Comparison of ENCODE assay signal across 8 mouse cellular contexts in the genomic region with DNA sequence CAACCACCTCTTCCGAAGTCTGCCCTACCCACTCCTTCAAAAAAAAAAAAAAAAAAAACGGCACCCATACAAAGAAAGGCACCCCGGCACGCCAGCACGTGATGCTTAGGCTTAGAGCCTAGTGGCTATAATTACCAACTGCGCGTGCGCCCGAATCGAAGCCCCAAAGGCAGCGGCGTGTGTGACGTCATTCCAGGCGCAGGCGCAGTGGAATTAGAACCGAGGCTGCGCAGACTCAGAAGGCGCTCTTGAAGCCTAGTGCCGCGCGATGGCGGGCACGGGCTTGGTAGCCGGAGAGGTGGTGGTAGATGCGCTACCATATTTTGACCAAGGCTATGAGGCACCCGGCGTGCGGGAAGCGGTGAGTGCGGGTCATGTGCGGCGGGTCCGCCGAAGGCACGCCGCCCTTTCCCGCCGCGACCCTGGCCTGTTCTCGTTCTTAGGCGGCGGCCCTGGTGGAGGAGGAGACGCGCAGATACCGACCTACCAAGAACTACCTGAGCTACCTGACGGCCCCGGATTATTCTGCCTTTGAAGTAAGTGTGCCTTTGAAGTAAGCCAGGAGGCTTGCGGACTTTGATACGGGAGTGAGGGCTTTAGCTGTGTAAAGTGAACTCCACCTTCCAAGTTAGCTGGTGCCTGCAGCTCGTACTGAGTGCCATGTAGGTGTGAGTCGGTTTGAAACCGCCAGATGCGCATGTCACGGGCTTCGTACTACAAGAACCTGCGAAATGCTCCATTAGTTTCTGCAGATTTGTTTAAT. TPM values are rescaled to one million over a fixed set of nuclear protein-coding genes. Genes with fewer than 3 reads are reported as not detected.
DNase-seq lines count a peak whose midpoint lies in the region; ATAC-seq lines count a peak whose summit lies in the region.

A gene (plus strand): TSS at position 151 of the 763 bp plus-strand sequence.

- H3K4me3 ChIP-seq in hindbrain, embryonic 11.5 days (ENCODE audit: low read depth, low read length) = peak within 1 kb of the TSS; percentile 79

- H3K4me1 ChIP-seq in hindbrain, embryonic 11.5 days (replicated peaks; ENCODE audit: control insufficient read depth, insufficient read depth, low read length) = 0 out of 2 replicates have a peak, but pooled peaks cover 2% of the 10 kb centered on the region

- no peaks in the 10 kb centered on the region for H3K9me3 ChIP-seq in hindbrain, embryonic 11.5 days (ENCODE audit: control insufficient read depth, low read length)

- peak; percentile 93 for ATAC-seq in hindbrain, embryonic 11.5 days (ENCODE audit: low FRiP score)

- DNase-seq in MN1 (ENCODE audit: low spot score) = peak; percentile 98
- DNase-seq in cerebellum, adult 9-10 months = peak; percentile 97
- DNase-seq in frontal cortex, adult 2 months (ENCODE audit: extremely low spot score in 1 of 2, low spot score in 1 of 2) = peak; percentile 95 to 99
- peak; percentile 100 for DNase-seq in hindbrain, embryonic 11.5 days (ENCODE audit: low spot score)
- DNase-seq in layer of hippocampus, postnatal 10 days (ENCODE audit: low spot score in 2 of 2) = peak; percentile 99 to 100
- peak; percentile 98 for DNase-seq in lung, postnatal 10 days
- DNase-seq in ovary, postnatal 36 days (ENCODE audit: low spot score) = peak; percentile 99
- peak; percentile 99 for DNase-seq in thymus, postnatal 25 days

- H3K9ac ChIP-seq in hindbrain, embryonic 11.5 days (ENCODE audit: low read depth, low read length) = peak within 1 kb of the TSS; percentile 74

- H3K36me3 ChIP-seq in hindbrain, embryonic 11.5 days (ENCODE audit: control insufficient read depth, insufficient read depth, low read length) = 0 out of 2 replicates have a peak, but pooled peaks cover 3% of the 10 kb centered on the region

- H3K27ac ChIP-seq in hindbrain, embryonic 11.5 days (ENCODE audit: low read depth, low read length) = peak within 1 kb of the TSS; percentile 27; the same call in 1 of the 2 replicates

- under 1% methylated on average over 53 of the region's 56 CpGs for WGBS in hindbrain, embryonic 11.5 days

- peak within 1 kb of the TSS; percentile 71 for H3K4me2 ChIP-seq in hindbrain, embryonic 11.5 days (replicated peaks; ENCODE audit: low read depth, low read length)

- no peaks in the 10 kb centered on the region for H3K27me3 ChIP-seq in hindbrain, embryonic 11.5 days (ENCODE audit: control insufficient read depth, insufficient read depth, low read length)

RNA-seq across cellular contexts. Expression of the gene that starts here (rescaled TPM):
- polyA plus RNA-seq in frontal cortex, adult 2 months (2012; rRNA removed) = 124 and 127 TPM in 2 replicates
- polyA plus RNA-seq in hindbrain, embryonic 11.5 days (2014; fragmentation: Nextera tagmentation; extraction: Ambion mirVana) = 241 and 251 TPM in 2 replicates
- total RNA-seq in layer of hippocampus, postnatal 10 days (2021) = 10 to 100 TPM; 75.0 to 79.2 TPM

Comparison
In these comparisons a context has a peak if more than half of its experiments do, and no peak if none do; other contexts are left out.
1. Peak in every context shown above with its lines: DNase-seq, ATAC-seq, H3K4me3 ChIP-seq and H3K27ac ChIP-seq.